Comparison of ENCODE assay signal across 27 mouse cellular contexts in genomic region chr17:68585195-68585594, GRCm38 (mm10).
DNase-seq lines count a peak whose midpoint lies in the region; ATAC-seq and TF ChIP-seq lines count a peak whose summit lies in the region.
"Had no signal": no experiment of that assay in that cellular context is flagged by ENCODE, and none has a peak within 500 bp of the region (broad histone marks: within the 10 kb centered on the region; RNA-seq: fewer than 3 reads in every experiment).

No protein-coding gene starts in this region.

- WGBS in kidney, embryonic 14.5 days, result 83% methylated on average over 3 of the region's 3 CpGs
- WGBS in kidney, postnatal 0 days, result 79% methylated on average over 3 of the region's 3 CpGs

- no peaks in the 10 kb centered on the region for H3K4me1 ChIP-seq in kidney, embryonic 14.5 days (ENCODE audit: control insufficient read depth, insufficient read depth, low read length)
- H3K4me1 ChIP-seq in kidney, postnatal 0 days (replicated peaks; ENCODE audit: insufficient read depth, low read length), result no peaks in the 10 kb centered on the region
- H3K4me1 ChIP-seq: embryonic facial prominence, embryonic 12.5 days; embryonic facial prominence, embryonic 15.5 days; heart, embryonic 12.5 days; heart, embryonic 15.5 days; hindbrain, embryonic 10.5 days; hindbrain, embryonic 13.5 days had no signal

- H3K36me3 ChIP-seq in kidney, embryonic 14.5 days (ENCODE audit: control insufficient read depth, insufficient read depth, low read length), result no peaks in the 10 kb centered on the region
- H3K36me3 ChIP-seq in kidney, postnatal 0 days (ENCODE audit: insufficient read depth, low read length), result no peaks in the 10 kb centered on the region
- H3K36me3 ChIP-seq: embryonic facial prominence, embryonic 12.5 days; embryonic facial prominence, embryonic 15.5 days; heart, embryonic 12.5 days; heart, embryonic 15.5 days; hindbrain, embryonic 10.5 days; hindbrain, embryonic 13.5 days had no signal

- no peaks in the 10 kb centered on the region for H3K9me3 ChIP-seq in kidney, embryonic 14.5 days (ENCODE audit: control insufficient read depth, low read length)
- H3K9me3 ChIP-seq in kidney, postnatal 0 days (replicated peaks; ENCODE audit: low read length), result no peaks in the 10 kb centered on the region
- H3K9me3 ChIP-seq: embryonic facial prominence, embryonic 12.5 days; embryonic facial prominence, embryonic 15.5 days; heart, embryonic 12.5 days; heart, embryonic 15.5 days; hindbrain, embryonic 10.5 days; hindbrain, embryonic 13.5 days had no signal

- no peaks in the 10 kb centered on the region for H3K27me3 ChIP-seq in kidney, embryonic 14.5 days (ENCODE audit: control insufficient read depth, insufficient read depth, low read length)
- H3K27me3 ChIP-seq in kidney, postnatal 0 days (ENCODE audit: insufficient read depth, low read length), result no peaks in the 10 kb centered on the region
- H3K27me3 ChIP-seq: embryonic facial prominence, embryonic 12.5 days; embryonic facial prominence, embryonic 15.5 days; heart, embryonic 12.5 days; heart, embryonic 15.5 days; hindbrain, embryonic 13.5 days had no signal

- ATAC-seq in kidney, embryonic 14.5 days (ENCODE audit: low FRiP score, low TSS enrichment), result no peak
- ATAC-seq in kidney, postnatal 0 days (replicated peaks; ENCODE audit: low FRiP score, low read depth), result peak; percentile 63; the same call in 1 of the 2 replicates
- ATAC-seq: CD4-positive, CD25-positive, alpha-beta regulatory T cell, adult 4 months; forebrain, embryonic 14.5 days; forebrain, postnatal 0 days; hindbrain, embryonic 16.5 days had no signal

- no peak overlapping the region for H3K27ac ChIP-seq in kidney, embryonic 14.5 days (ENCODE audit: low read depth, low read length)
- H3K27ac ChIP-seq in kidney, postnatal 0 days, result no peak overlapping the region
- H3K27ac ChIP-seq: embryonic facial prominence, embryonic 12.5 days; embryonic facial prominence, embryonic 15.5 days; heart, embryonic 15.5 days; hindbrain, embryonic 10.5 days; hindbrain, embryonic 13.5 days had no signal

- peak; percentile 8 for DNase-seq in kidney, adult 18-20 months
- DNase-seq in kidney, adult 9 months, result peak; percentile 57
- DNase-seq in kidney, postnatal 0 days (ENCODE audit: low spot score), result no peak
- peak; percentile 18 to 45 for DNase-seq in kidney, postnatal 25 days
- DNase-seq in frontal cortex, postnatal 10 days (ENCODE audit: low spot score in 2 of 2), result no peak
- DNase-seq in retina, postnatal 1 day, result no peak
- DNase-seq: adrenal gland, adult 2 months; adrenal gland, postnatal 14 days; cerebellum, adult 11 months; cerebellum, adult 2 months; cerebellum, adult 9-11 months; cerebellum, postnatal 25 days; forebrain, postnatal 0 days; gastrocnemius, postnatal 10 days; gastrocnemius, postnatal 36 days; heart, postnatal 10 days; heart, postnatal 36 days had no signal

- H3K9ac ChIP-seq in kidney, embryonic 14.5 days (ENCODE audit: low read depth, low read length), result no peak overlapping the region
- H3K9ac ChIP-seq in kidney, postnatal 0 days (ENCODE audit: low read depth, low read length), result no peak overlapping the region
- H3K9ac ChIP-seq: embryonic facial prominence, embryonic 12.5 days; embryonic facial prominence, embryonic 15.5 days; forebrain, postnatal 0 days; heart, embryonic 12.5 days; heart, embryonic 15.5 days; hindbrain, embryonic 13.5 days had no signal

- no peak overlapping the region for H3K4me2 ChIP-seq in kidney, embryonic 14.5 days (replicated peaks; ENCODE audit: low read depth, low read length)
- H3K4me2 ChIP-seq in kidney, postnatal 0 days (ENCODE audit: low read length), result no peak overlapping the region
- H3K4me2 ChIP-seq: embryonic facial prominence, embryonic 12.5 days; embryonic facial prominence, embryonic 15.5 days; heart, embryonic 12.5 days; heart, embryonic 15.5 days; hindbrain, embryonic 13.5 days had no signal

- H3K4me3 ChIP-seq in kidney, embryonic 14.5 days (ENCODE audit: low read length), result no peak overlapping the region
- no peak overlapping the region for H3K4me3 ChIP-seq in kidney, postnatal 0 days (replicated peaks; ENCODE audit: low read depth, low read length)
- H3K4me3 ChIP-seq: embryonic facial prominence, embryonic 12.5 days; embryonic facial prominence, embryonic 15.5 days; heart, embryonic 12.5 days; heart, embryonic 15.5 days; hindbrain, embryonic 10.5 days; hindbrain, embryonic 13.5 days had no signal

- TF ChIP-seq CTCF in kidney, postnatal 0 days (IDR thresholded peaks at IDR 0.05; ENCODE audit: low read depth), result no peak

Comparison
In these comparisons a context has a peak if more than half of its experiments do, and no peak if none do; other contexts are left out.
1. DNase-seq: peak in kidney, adult 18-20 months (single experiment), kidney, adult 9 months (single experiment) and kidney, postnatal 25 days (2 of 2); none in kidney, postnatal 0 days (single experiment), frontal cortex, postnatal 10 days (0 of 2) and retina, postnatal 1 day (single experiment).